Mouse (Mus musculus): Measurements from ENCODE around the gene E2f2.

Gene E2f2

DNA sequence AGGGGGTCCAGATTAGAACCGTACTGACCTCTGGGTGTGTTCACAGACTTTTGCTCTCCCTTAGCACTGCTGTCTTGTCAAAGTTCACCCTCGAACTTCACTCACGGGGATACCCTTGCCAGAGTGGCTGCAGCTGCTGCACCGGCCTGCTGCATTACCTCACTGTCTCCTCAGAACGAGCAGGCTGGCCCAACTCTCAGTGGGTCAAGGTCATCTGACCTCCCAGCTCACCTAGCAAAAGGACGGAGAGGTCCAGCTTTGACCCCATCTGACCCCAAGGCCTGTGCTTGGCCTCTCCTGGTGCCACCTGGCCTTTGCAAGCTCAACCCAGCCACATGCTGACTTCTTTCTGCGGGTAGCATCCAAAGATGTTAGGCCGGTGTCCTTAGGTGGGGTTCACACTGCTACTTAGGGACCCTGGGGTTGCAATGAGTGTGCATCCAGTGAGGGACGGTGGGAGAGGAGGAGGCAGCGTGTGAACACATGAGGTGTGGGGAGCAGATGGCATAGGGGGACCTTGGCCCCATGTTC, 3.9 kb downstream of the E2f2 start:
- DNase-seq (ENCODE audit: low read depth), result no peak

DNA sequence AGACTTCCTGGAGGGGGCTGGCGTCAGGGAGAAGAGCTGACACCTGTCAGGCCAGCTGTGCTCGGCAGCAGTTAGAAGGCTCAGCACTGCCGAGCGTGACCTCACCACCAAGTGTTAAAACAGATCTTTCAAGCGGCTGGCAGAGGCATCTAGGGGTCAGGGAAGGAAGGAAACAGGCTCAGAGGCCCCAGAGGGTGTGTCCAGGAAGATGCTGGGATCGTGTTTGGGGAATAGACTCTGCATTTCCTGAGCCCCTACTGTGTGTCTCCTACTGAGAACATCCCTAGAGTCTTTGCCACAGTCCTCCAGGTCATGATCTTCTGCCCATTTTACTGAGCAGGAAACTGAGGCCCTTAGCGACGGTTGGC, 5.0 kb downstream of the E2f2 start:
- no peak for DNase-seq (ENCODE audit: low read depth)

DNA sequence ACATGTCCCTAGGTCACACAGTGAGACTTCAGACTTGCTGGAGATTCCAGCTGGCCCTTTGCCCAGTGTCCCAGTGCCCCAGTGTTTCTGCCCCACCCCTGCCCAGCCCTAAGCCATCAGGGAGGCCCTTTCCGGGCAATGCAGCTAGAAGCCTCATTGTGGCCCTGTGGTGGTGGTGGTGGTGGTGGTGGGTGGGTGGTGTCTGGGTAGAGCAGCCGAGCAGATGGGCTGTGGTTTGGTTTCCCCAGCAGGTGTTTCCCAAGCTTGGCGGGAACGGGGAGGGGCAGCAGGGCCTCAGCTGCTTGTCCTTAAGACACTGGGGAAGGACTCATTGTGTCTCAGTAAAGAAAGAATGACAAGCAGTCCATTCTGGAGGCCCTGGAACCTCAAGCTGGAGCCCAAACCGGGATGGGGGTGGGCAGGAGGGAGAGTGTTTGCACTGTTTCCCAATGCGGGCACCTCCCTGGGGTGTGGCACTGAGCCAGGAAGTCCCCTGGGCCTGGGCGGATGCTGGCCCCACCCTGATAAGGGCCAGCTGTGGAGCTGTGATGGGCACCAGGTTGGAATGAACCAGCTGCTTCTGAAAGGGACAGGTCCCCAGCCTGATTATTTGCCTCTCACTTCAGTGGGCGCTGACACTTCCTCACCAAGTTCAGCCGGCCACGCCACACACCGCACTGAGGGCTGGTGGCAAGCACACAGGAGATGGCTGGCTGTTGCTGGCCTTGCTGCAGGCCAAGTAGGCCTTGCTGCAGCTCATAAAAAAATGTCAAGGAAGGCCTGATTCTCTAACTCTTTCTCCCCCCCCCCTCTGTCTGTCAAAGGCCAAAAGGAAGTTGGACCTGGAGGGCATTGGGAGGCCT, 5.6 kb downstream of the E2f2 start:
- peak; percentile 87 for DNase-seq (ENCODE audit: low read depth)

DNA sequence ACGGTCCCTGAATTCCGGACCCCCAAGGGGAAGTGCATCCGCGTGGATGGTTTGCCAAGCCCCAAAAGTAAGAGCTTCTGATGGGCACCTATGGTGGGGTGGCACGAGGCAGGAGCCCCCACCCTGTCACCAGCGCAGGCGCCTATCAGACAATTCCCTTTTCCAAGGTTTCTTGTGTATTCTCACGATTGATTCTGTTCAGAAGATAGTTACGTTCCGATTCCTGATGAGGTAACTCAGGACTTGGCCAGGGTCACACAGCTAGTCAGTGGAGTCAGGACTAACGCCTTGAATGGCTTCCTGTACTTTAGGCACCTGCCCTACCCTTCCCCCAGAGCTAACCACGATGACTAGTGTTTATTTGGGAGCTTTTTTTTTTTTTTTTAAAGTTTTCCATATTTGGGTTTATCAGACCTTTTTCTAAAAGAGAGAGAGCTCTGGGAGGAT, 6.3 kb downstream of the E2f2 start:
- DNase-seq (ENCODE audit: low read depth), result no peak

DNA sequence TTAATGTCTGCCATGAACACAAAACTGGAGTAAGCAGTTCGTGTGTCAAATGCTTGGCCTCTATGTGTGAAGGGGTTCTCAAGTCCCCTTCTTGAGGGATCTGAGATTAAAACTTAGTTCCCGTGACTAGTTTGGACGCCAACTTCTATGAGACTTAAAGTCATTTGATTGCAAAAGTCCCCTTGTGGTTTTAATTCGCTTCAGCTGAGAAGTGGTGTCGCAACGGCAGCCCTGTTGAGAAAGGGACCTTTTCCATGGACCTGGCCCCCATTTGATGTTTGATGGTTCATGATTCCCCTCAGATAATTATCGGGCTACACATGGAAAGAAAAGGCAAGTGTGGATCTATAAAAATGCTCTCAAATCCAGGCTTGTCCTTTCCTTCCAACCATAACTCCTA, 7.3 kb downstream of the E2f2 start:
- DNase-seq (ENCODE audit: low read depth), result no peak

DNA sequence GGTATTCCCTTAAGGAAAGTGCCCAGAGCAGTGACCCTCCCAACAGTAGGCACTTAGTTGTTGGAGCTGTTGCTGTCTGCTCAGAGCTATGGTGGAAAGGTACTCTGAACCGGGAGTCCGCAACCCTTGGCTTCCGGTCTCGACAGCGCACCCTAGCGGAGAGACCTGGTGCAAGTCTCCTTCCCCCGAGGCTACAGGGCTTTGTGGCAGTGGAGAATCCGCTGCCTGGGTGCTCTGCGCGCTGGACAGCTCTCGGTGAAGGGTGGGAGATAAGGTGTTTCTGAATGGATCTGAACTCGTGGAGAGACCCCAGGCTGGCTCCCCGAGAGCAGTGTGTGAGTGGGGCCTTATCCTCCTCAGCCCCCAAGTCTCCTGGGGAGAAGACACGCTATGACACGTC, 7.8 kb downstream of the E2f2 start:
- DNase-seq (ENCODE audit: low read depth), result peak; percentile 88

DNA sequence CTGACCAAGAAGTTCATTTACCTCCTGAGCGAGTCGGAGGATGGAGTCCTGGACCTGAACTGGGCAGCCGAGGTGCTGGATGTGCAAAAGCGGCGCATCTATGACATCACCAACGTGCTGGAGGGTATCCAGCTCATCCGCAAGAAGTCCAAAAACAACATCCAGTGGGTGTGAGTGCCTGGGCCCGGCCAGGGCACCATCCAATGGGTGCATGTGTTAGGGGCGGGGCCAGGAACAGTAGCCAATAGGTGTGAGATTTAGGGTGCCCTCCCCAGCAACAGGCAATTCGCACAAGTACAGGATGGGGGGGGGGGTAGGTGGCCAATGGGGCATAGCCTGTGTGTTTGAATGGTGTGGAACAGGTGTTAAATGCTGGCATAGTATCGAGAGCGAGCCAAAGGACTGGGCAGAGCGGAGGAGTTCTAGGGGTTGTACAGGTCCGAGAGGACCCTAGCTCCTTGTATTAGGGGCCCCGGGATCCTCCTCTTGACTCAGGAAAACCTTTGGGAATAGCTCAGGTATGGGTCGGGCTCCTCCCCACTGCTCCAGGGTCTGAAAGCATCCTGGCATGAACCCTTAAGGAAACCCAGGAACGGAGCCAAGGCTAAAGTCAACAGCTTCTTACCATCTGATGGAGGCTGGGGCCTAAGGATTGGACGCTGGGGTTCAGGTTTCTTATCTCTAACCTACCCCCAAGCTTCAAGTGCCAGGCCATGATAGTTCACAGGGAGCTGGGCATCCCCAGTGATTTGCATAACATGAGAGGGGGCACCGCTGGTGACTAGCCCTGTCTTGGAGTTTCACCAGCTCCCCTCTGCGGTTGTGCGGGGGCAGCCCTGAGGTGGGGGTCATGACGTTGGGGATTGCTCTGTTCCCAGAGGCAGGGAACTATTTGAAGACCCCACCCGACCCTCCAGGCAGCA, 8.5 kb downstream of the E2f2 start:
- DNase-seq (ENCODE audit: low read depth), result peak; percentile 72

DNA sequence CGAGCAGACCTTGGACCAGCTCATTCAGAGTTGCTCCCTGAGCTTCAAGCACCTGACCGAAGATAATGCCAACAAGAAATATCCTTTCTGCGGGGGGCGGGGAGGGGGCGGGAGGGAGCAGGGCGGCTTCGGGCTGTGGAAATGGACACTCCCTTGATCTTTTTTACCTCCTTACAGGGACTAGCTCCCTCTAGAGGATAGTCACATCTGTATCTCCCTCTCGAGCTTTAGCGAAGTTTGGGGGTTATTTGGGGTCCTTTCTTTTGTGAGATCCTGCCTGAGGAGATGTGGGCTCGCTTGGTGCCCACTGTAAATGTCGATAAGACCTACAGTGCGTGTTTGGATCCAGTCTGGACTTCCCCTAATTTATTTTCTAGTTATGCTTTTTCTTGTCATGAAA, 9.2 kb downstream of the E2f2 start:
- peak; percentile 57 for DNase-seq (ENCODE audit: low read depth)

- no peak for DNase-seq (ENCODE audit: low read depth)
These were observed 13.2 kb downstream of the E2f2 start for GRCm38 (mm10) chr4:136185375-136185774.

GRCm38 (mm10) chr4:136186315-136186714, 14.1 kb downstream of the E2f2 start:
- no peak for DNase-seq (ENCODE audit: low read depth)

DNA sequence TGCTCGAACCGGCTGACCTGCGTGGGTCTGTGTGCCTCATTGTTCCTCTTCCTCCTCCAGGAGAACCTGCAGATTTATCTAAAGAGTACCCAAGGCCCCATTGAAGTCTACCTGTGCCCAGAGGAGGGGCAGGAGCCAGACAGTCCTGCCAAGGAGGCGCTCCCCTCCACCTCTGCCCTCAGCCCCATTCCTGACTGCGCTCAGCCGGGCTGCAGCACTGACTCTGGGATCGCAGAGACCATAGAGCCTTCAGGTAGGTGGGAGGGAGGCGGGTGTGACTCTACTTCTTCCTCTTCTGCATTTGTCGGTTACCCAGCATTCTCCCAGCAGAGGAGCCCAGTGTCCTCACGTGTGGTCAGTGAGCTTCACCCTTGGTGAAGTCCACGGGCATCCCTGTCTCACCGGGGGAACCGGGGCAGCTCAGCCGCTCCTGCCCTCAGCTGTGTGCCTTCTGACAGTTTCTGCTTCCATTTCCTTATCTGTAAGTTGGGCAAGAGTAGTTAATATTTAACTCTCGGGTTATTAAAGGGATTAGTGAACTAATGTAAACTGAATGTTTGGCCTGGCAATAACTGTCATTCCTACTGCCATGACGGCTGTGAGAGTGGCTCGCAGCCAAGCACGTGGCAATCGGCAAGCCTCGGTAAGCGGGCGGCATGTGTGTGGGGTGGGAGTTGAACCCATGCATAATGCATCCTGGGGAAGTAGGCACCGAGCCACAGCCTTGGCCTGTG, 14.7 kb downstream of the E2f2 start:
- no peak for DNase-seq (ENCODE audit: low read depth)

DNA sequence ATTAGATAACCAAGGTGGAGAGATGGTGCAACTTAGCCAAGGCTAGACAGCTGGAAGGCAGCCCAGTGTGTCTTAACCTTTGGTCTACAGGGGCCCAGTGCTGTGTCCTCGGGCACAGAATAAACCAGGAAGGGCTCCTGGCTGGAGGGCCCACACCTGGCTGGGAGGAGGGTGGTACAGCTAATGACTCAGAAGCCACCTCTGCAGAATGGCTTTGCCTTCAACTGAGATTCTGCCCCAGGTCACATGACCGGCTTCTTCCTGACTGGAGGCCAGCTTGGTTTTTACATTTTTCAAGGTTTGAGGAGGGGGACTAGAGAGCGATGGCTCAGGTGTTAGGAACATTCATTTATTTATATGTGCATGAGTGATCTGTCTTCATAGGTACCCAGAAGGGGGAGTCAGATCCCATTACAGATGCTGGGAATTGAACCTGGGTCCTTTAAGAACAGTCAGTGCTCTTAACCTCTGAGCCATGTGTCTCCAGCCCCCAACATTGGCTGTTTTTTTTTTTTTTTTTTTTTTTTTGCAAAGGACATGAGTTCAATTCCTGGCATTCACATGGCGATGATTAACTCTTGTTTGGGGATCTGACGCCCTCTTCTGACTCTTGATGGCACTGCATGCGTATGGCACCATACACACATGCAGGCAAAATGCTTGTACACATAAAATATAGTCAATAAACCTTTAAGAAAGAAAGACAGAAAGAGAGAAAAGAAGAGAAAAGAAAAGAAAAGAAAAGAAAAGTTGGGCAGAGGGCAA, 17.0 kb downstream of the E2f2 start:
- no peak for DNase-seq (ENCODE audit: low read depth)

DNA sequence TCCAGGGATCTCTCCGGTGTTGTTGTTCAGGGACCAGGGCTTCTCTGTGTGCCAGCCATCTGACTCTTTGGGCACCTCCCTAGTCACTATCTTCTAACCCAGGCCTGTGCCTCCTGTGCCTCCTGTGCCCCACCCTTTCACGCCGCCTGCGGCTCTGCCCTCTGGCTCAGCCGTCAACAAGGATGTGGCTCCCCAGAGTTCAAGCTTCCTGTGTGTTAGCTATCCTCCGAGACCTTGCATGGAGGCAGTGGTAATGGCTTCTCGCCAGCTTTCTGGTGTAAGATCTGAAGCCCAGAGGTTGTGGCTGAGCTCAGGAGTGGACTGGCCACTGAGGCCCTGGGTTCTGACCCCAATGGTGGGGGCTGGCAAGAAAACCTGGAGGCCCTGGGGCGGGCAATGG, 17.7 kb downstream of the E2f2 start:
- peak; percentile 76 for DNase-seq (ENCODE audit: low read depth)

DNA sequence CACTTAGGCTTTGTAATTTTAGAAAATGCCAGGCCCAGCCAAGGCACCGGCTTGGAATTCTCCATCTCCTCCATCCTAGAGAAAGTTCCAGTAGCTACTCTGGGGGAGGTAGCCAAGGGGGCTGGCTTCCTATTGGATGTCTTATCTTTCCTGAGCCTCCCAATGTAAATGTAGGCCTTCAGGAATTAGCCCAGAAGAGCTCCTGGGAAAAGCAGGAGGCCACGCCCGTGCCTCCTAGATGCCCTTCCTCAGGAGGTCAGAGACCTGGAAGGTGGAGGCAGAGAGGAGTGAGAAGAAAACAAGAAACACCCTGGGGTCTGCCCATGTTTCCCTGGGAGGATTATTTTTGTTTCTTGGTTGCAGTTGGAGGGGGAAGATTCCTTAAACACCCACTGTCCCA, 21.4 kb downstream of the E2f2 start:
- DNase-seq (ENCODE audit: low read depth), result no peak

DNA sequence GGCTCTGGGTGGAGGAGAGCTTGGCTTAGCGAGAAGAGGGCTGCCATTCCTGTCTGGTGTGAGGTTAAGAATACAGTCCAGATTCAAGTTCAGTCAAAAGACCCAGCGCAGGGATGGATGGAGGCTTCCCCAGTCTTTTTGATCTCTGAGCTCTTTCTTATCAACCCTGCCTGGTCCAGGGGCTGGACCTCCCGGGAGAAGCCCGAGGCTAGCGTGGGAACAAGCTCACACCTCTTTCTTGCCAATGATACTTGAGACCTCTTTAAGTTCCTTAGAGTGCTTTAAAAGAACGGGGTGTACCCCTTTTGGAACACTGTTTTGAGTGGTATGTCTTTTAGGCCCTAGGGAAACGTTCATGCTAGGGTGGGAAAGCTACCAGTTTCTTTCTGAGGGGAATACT, 22.8 kb downstream of the E2f2 start:
- no peak for DNase-seq (ENCODE audit: low read depth)

- no peak for DNase-seq (ENCODE audit: low read depth)
These were observed 23.4 kb downstream of the E2f2 start for GRCm38 (mm10) chr4:136195629-136196028.

DNA sequence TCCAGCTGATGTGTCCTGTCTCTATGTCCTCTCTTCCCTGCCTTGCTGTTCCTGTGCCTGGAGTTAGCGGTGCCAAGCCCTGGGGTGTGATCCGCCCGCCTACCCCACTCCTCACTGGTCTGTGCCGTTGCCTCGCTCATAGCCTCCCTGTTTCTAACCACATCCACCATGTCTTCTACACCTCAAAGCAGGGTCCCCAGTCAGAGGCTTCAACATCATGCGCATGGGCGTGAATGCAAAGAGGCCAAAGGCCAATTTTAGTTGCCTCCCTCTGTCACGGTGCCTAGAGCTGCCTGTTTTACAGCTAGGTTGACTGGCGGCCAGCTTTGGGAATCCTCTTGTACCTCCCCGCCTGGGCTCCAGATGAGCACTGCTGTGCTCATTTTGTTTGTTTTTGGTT, 24.0 kb downstream of the E2f2 start:
- DNase-seq (ENCODE audit: low read depth), result no peak

DNA sequence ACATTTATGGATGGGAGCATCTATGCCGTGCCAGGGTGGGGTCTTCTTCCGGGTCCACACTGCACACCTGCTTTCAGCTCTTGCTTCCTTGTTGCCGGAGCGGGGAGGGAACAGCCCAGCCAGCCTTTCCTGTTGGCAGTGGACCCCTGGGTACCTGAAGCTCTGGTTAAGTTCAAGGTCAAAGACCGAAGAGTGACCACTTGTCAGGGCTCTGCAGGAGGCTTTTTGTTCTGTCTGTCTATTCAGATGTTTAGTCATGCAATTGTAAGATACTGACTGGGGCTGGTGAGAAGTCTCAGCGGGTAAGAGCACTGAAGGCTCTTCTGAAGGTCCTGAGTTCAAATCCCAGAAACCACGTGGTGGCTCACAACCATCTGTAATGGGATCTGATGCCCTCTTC, 26.7 kb downstream of the E2f2 start:
- no peak for DNase-seq (ENCODE audit: low read depth)

DNA sequence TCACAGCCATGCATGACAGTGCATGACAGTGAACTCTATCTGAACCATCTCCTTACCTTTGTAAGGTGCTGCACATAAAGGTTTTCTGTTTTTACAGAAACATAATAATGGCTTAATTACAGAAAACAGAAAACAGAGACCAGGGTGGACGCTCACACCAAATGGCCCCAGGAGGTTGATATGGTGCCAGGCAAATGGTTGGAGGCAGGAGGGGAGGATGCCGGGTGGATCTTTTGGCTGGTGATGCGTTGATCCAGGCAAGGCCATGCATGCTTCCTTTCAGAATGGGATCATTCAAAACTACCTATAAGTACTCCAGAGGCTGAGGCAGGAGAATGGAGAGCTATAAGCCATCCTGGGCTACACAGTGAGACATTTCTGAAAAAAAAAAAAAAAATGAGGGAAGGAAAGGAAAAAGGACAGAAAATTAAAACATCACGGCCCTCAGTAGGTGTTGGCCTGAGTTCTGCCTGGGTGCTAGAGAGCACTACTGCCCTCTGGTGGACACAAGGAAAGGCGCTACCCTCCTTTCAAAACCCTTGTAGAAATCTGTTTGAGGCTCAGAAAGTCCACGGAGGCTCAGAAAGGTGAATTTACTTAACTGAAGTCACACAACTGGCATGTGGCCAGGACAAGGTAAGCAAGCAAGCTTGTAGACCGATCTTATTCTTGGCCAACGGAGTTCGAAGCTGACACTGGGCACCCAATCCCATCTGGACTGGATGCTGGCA, 27.5 kb downstream of the E2f2 start:
- peak; percentile 51 for DNase-seq (ENCODE audit: low read depth)

- DNase-seq (ENCODE audit: low read depth), result peak; percentile 43
These were observed 30.3 kb downstream of the E2f2 start for GRCm38 (mm10) chr4:136202509-136202908.

- no peak for DNase-seq (ENCODE audit: low read depth)
These were observed 32.6 kb downstream of the E2f2 start for GRCm38 (mm10) chr4:136204775-136205174.

All from c-Kit-positive CD71-positive TER-119-negative erythroid progenitor cells, embryonic 14.5 days (primary cell).